Mouse (Mus musculus) bone marrow macrophage, adult 2 months (primary cell): ENCODE results near the gene Ints14.

Source experiments
- CTCF ChIP-seq: IDR thresholded peaks from 2 replicates; pipeline ENCODE4 v1.5.1; 2012; ENCODE audit warnings: low read depth, mild to moderate bottlenecking, low read length, moderate library complexity
- POLR2A ChIP-seq: IDR thresholded peaks from 2 replicates; pipeline ENCODE4 v1.6.1; 2012; ENCODE audit warnings: mild to moderate bottlenecking, low read depth, low read length, borderline replicate concordance

DNA sequence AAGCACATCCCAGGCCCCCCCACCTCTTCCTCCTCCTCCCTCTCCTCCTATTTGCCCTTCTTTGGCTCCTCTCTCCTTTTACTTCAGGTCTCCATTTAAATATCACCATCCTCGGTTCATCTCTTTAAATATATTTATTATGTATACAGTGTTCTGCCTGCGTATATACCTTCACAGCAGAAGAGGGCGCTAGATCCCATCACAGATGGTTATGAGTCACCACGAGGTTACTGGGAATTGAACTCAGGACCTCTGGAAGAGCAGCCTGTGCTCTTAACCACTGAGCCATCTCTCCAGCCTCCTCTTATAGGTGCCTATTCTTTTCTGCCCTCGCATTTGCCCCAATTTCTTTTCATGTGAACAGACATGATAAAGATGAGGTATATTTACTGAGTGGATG, 23.2 kb upstream of the Ints14 start:
- TF ChIP-seq CTCF (no peak), POLR2A (no peak)
